Mouse (Mus musculus): ENCODE data around the gene Foxred2.

Foxred2 gene

GRCm38 (mm10) chr15:77916851-77917544 is 39.5 kb downstream of the Foxred2 start:
- DNase-seq (ENCODE audit: low read depth, low spot score), result peak; percentile 91

- no peak for DNase-seq (ENCODE audit: low read depth, low spot score)
These were observed 41.2 kb downstream of the Foxred2 start for GRCm38 (mm10) chr15:77915287-77915686.

- no peak for DNase-seq (ENCODE audit: low read depth, low spot score)
These were observed 42.0 kb downstream of the Foxred2 start for GRCm38 (mm10) chr15:77914507-77914906.

GRCm38 (mm10) chr15:77913054-77913453 is 43.5 kb downstream of the Foxred2 start:
- DNase-seq (ENCODE audit: low read depth, low spot score), result no peak

- DNase-seq (ENCODE audit: low read depth, low spot score), result no peak
These were observed 43.9 kb downstream of the Foxred2 start for GRCm38 (mm10) chr15:77912585-77912984.

GRCm38 (mm10) chr15:77912048-77912447 is 44.5 kb downstream of the Foxred2 start:
- DNase-seq (ENCODE audit: low read depth, low spot score), result no peak

GRCm38 (mm10) chr15:77911065-77911464 is 45.5 kb downstream of the Foxred2 start:
- DNase-seq (ENCODE audit: low read depth, low spot score), result no peak

- peak; percentile 26 for DNase-seq (ENCODE audit: low read depth, low spot score)
These were observed 48.6 kb downstream of the Foxred2 start for GRCm38 (mm10) chr15:77907646-77908518.

GRCm38 (mm10) chr15:77906545-77906944 is 50.0 kb downstream of the Foxred2 start:
- DNase-seq (ENCODE audit: low read depth, low spot score), result no peak

- DNase-seq (ENCODE audit: low read depth, low spot score), result no peak
These were observed 50.4 kb downstream of the Foxred2 start for GRCm38 (mm10) chr15:77906081-77906480.

- peak; percentile 71 for DNase-seq (ENCODE audit: low read depth, low spot score)
These were observed 51.1 kb downstream of the Foxred2 start for GRCm38 (mm10) chr15:77905275-77905970.

GRCm38 (mm10) chr15:77904363-77904892 is 52.1 kb downstream of the Foxred2 start:
- DNase-seq (ENCODE audit: low read depth, low spot score), result no peak

- DNase-seq (ENCODE audit: low read depth, low spot score), result peak; percentile 30
These were observed 53.3 kb downstream of the Foxred2 start for GRCm38 (mm10) chr15:77903176-77903575.

- DNase-seq (ENCODE audit: low read depth, low spot score), result no peak
These were observed 61.6 kb downstream of the Foxred2 start for GRCm38 (mm10) chr15:77894926-77895325.

- DNase-seq (ENCODE audit: low read depth, low spot score), result no peak
These were observed 63.2 kb downstream of the Foxred2 start for GRCm38 (mm10) chr15:77893292-77893691.

GRCm38 (mm10) chr15:77892420-77892819 is 64.1 kb downstream of the Foxred2 start:
- no peak for DNase-seq (ENCODE audit: low read depth, low spot score)

GRCm38 (mm10) chr15:77891766-77892165 is 64.8 kb downstream of the Foxred2 start:
- DNase-seq (ENCODE audit: low read depth, low spot score), result no peak

Measured in forelimb bud, embryonic 11.5 days (tissue).